ENCODE assay signal across 8 mouse cellular contexts in genomic region chr15:100869558-100869957, GRCm38 (mm10). TPM values are rescaled to one million over a fixed set of nuclear protein-coding genes. Genes with fewer than 3 reads are reported as not detected.
DNase-seq lines count a peak whose midpoint lies in the region; ATAC-seq and TF ChIP-seq lines count a peak whose summit lies in the region.

TSS of gene Scn8a (plus strand) at chr15:100869858.

- no peak within 1 kb of the TSS for H3K9ac ChIP-seq in heart, embryonic 13.5 days
- H3K9ac ChIP-seq in ES-E14 (ENCODE audit: insufficient read depth, low read depth, low read length, poor library complexity, severe bottlenecking), result peak within 1 kb of the TSS; percentile 59
- H3K9ac ChIP-seq in liver, embryonic 12.5 days, result no peak within 1 kb of the TSS

- in situ Hi-C loops in ES-E14 (cut with MboI; ENCODE audit: low sequenced_read_pairs in 2 of 2, unreplicated experiment in 2 of 2), result no loop called here

- peaks cover 16% of the 10 kb centered on the region for H3K4me1 ChIP-seq in heart, embryonic 13.5 days
- H3K4me1 ChIP-seq in ES-E14 (ENCODE audit: control insufficient read depth in 2 of 2, insufficient read depth in 2 of 2, low read length in 2 of 2, poor library complexity in 1 of 2), result peaks cover 0 to 7% of the 10 kb centered on the region in 2 experiments; a peak in 1 of 4 replicates
- H3K4me1 ChIP-seq in hindbrain, embryonic 10.5 days (replicated peaks), result peaks cover 30% of the 10 kb centered on the region
- peaks cover 10% of the 10 kb centered on the region; the same call in 1 of the 2 replicates for H3K4me1 ChIP-seq in liver, embryonic 12.5 days

- DNase-seq in heart, postnatal 4 days, result no peak
- no peak for DNase-seq in ES-E14 (ENCODE audit: low read depth, low spot score)
- DNase-seq in hindbrain, embryonic 10.5 days (ENCODE audit: low spot score), result no peak
- DNase-seq in embryo, embryonic 9.5 days (ENCODE audit: extremely low spot score), result no peak
- no peak for DNase-seq in ovary, postnatal 36 days (ENCODE audit: low spot score)

- H3K4me3 ChIP-seq in heart, embryonic 13.5 days, result peak within 1 kb of the TSS; percentile 67
- H3K4me3 ChIP-seq in ES-E14 (ENCODE audit: insufficient read depth in 1 of 2, low read depth in 1 of 2, low read length in 2 of 2, poor library complexity in 1 of 2, severe bottlenecking in 1 of 2), result peak within 1 kb of the TSS; percentile 41 to 100
- peak within 1 kb of the TSS; percentile 86 for H3K4me3 ChIP-seq in hindbrain, embryonic 10.5 days
- peak within 1 kb of the TSS; percentile 39 for H3K4me3 ChIP-seq in liver, embryonic 12.5 days

- WGBS in heart, embryonic 13.5 days, result 63% methylated on average over 7 of the region's 7 CpGs
- WGBS in hindbrain, embryonic 10.5 days, result 79% methylated on average over 7 of the region's 7 CpGs
- 63% methylated on average over 7 of the region's 7 CpGs for WGBS in liver, embryonic 12.5 days (ENCODE audit: insufficient replicate concordance)

- H3K27ac ChIP-seq in heart, embryonic 13.5 days (replicated peaks), result no peak within 1 kb of the TSS
- H3K27ac ChIP-seq in ES-E14 (ENCODE audit: insufficient read depth, low read depth, low read length, poor library complexity, severe bottlenecking), result no peak within 1 kb of the TSS
- H3K27ac ChIP-seq in hindbrain, embryonic 10.5 days, result peak within 1 kb of the TSS; percentile 77; the same call in 1 of the 2 replicates
- no peak within 1 kb of the TSS for H3K27ac ChIP-seq in liver, embryonic 12.5 days

- ATAC-seq in heart, embryonic 13.5 days (ENCODE audit: extremely low read depth, insufficient number of reproducible peaks, low FRiP score, low TSS enrichment), result no peak
- ATAC-seq in liver, embryonic 12.5 days, result no peak
- no peak for ATAC-seq in activated CD4-positive, CD25-positive, alpha-beta regulatory T cell, adult 4 months

- H3K27me3 ChIP-seq in heart, embryonic 13.5 days (replicated peaks), result peaks cover 69% of the 10 kb centered on the region
- H3K27me3 ChIP-seq in hindbrain, embryonic 10.5 days (ENCODE audit: insufficient read depth, poor library complexity, severe bottlenecking), result peaks cover 54% of the 10 kb centered on the region
- H3K27me3 ChIP-seq in liver, embryonic 12.5 days (replicated peaks), result peaks cover 67% of the 10 kb centered on the region

- H3K9me3 ChIP-seq in heart, embryonic 13.5 days, result 0 out of 2 replicates have a peak, but pooled peaks cover 2% of the 10 kb centered on the region
- H3K9me3 ChIP-seq in ES-E14 (ENCODE audit: control insufficient read depth, insufficient read depth, low read depth, low read length), result no peaks in the 10 kb centered on the region
- peaks cover 8% of the 10 kb centered on the region; the same call in 1 of the 2 replicates for H3K9me3 ChIP-seq in hindbrain, embryonic 10.5 days
- 0 out of 2 replicates have a peak, but pooled peaks cover 4% of the 10 kb centered on the region for H3K9me3 ChIP-seq in liver, embryonic 12.5 days (replicated peaks)

- H3K4me2 ChIP-seq in heart, embryonic 13.5 days, result peak within 1 kb of the TSS; percentile 88
- peak within 1 kb of the TSS; percentile 69 for H3K4me2 ChIP-seq in liver, embryonic 12.5 days

- H3K36me3 ChIP-seq in heart, embryonic 13.5 days, result no peaks in the 10 kb centered on the region
- no peaks in the 10 kb centered on the region for H3K36me3 ChIP-seq in ES-E14 (ENCODE audit: control insufficient read depth, insufficient read depth, low read length, poor library complexity, severe bottlenecking)
- H3K36me3 ChIP-seq in hindbrain, embryonic 10.5 days, result no peaks in the 10 kb centered on the region
- no peaks in the 10 kb centered on the region for H3K36me3 ChIP-seq in liver, embryonic 12.5 days

TF ChIP-seq in ES-E14, 5 proteins besides CTCF, POLR2A, EP300 and RAD21:
- TF ChIP-seq ZC3H11A (IDR thresholded peaks at IDR 0.05; ENCODE audit: borderline replicate concordance, low read depth, low read length) (no peak), ZNF384 (IDR thresholded peaks at IDR 0.05; ENCODE audit: low read depth, low read length) (no peak), HCFC1 (IDR thresholded peaks at IDR 0.05; ENCODE audit: borderline replicate concordance, insufficient read depth, low read length) (no peak), MAFK (IDR thresholded peaks at IDR 0.05; ENCODE audit: insufficient read depth, low read depth, low read length) (no peak)
TF ChIP-seq in ES-E14: peak in this region for 0.

RNA-seq across cellular contexts. Expression of gene Scn8a, which starts in this region (rescaled TPM):
- 0.29 and 0.88 TPM in 2 replicates for polyA plus RNA-seq in heart, embryonic 13.5 days (2015; fragmentation: Nextera tagmentation; extraction: Ambion mirVana)
- total RNA-seq in heart, postnatal 4 days (2021), result under 1 TPM; 0.50 to 0.83 TPM
- 6.1 and 7.7 TPM in 2 replicates for total RNA-seq in ES-E14 (2012; rRNA removed)
- polyA plus RNA-seq in hindbrain, embryonic 10.5 days (2016; fragmentation: Nextera tagmentation; extraction: Ambion mirVana), result 15.2 and 15.7 TPM in 2 replicates
- 0.54 and 0.88 TPM in 2 replicates for polyA plus RNA-seq in liver, embryonic 12.5 days (2016; fragmentation: Nextera tagmentation; extraction: Ambion mirVana)
- 1 to 10 TPM in 1 of 2 experiments, under 1 TPM in 1; 0.52 to 2.2 TPM for polyA plus RNA-seq in activated CD4-positive, CD25-positive, alpha-beta regulatory T cell, adult 4 months (2017; shearing (Covaris generic))
